8 mouse cellular contexts compared by ENCODE assay signal in genomic region chr2:167078931-167079495, GRCm38 (mm10). TPM values are rescaled to one million over a fixed set of nuclear protein-coding genes. Genes with fewer than 3 reads are reported as not detected.
DNase-seq lines count a peak whose midpoint lies in the region; ATAC-seq lines count a peak whose summit lies in the region.
"Had no signal": no experiment of that assay in that cellular context is flagged by ENCODE, and none has a peak within 500 bp of the region (broad histone marks: within the 10 kb centered on the region; RNA-seq: fewer than 3 reads in every experiment).

No protein-coding gene starts in this region.

- H3K27me3 ChIP-seq in forebrain, embryonic 12.5 days = no peaks in the 10 kb centered on the region
- H3K27me3 ChIP-seq in neural tube, embryonic 12.5 days (replicated peaks) = no peaks in the 10 kb centered on the region

- intact Hi-C loops in left cerebral cortex, postnatal 36 days (cut with DNase I) = no loop called here

- WGBS in forebrain, embryonic 12.5 days = 54% methylated on average over 9 of the region's 9 CpGs
- 51% methylated on average over 9 of the region's 9 CpGs for WGBS in neural tube, embryonic 12.5 days

- no peaks in the 10 kb centered on the region for H3K36me3 ChIP-seq in forebrain, embryonic 12.5 days (replicated peaks)
- H3K36me3 ChIP-seq in neural tube, embryonic 12.5 days = no peaks in the 10 kb centered on the region
- H3K36me3 ChIP-seq: heart, embryonic 15.5 days had no signal

- no peaks in the 10 kb centered on the region for H3K9me3 ChIP-seq in forebrain, embryonic 12.5 days
- H3K9me3 ChIP-seq in neural tube, embryonic 12.5 days = no peaks in the 10 kb centered on the region
- H3K9me3 ChIP-seq: heart, embryonic 15.5 days had no signal

- H3K9ac ChIP-seq in forebrain, embryonic 12.5 days = no peak overlapping the region
- H3K9ac ChIP-seq in neural tube, embryonic 12.5 days = 0 out of 2 replicates have a peak overlapping the region, but pooled peaks have one; percentile 13
- H3K9ac ChIP-seq: heart, embryonic 15.5 days had no signal

- no peak for ATAC-seq in forebrain, embryonic 12.5 days (ENCODE audit: low FRiP score)
- ATAC-seq in neural tube, embryonic 12.5 days (ENCODE audit: low FRiP score, low read depth) = no peak

- 0 out of 2 replicates have a peak overlapping the region, but pooled peaks have one; percentile 8 for H3K27ac ChIP-seq in forebrain, embryonic 12.5 days
- H3K27ac ChIP-seq in neural tube, embryonic 12.5 days = no peak overlapping the region
- H3K27ac ChIP-seq: heart, embryonic 15.5 days had no signal

- H3K4me3 ChIP-seq in forebrain, embryonic 12.5 days (replicated peaks) = no peak overlapping the region
- no peak overlapping the region for H3K4me3 ChIP-seq in neural tube, embryonic 12.5 days
- H3K4me3 ChIP-seq: heart, embryonic 15.5 days had no signal

- DNase-seq in left cerebral cortex, postnatal 36 days (ENCODE audit: low spot score in 2 of 2) = peak; percentile 51 to 65
- no peak for DNase-seq in left cerebral cortex, adult 11 months (ENCODE audit: low spot score)
- peak; percentile 90 for DNase-seq in brain, adult 2 months (ENCODE audit: low read depth, low spot score)
- DNase-seq in adrenal gland, postnatal 4 days (ENCODE audit: low spot score in 2 of 2) = no peak
- no peak for DNase-seq in kidney, postnatal 10 days

- H3K4me1 ChIP-seq in forebrain, embryonic 12.5 days = peaks cover 25% of the 10 kb centered on the region
- peaks cover 19% of the 10 kb centered on the region for H3K4me1 ChIP-seq in neural tube, embryonic 12.5 days

- no peak overlapping the region for H3K4me2 ChIP-seq in forebrain, embryonic 12.5 days
- peak overlapping the region; percentile 5; the same call in 1 of the 2 replicates for H3K4me2 ChIP-seq in neural tube, embryonic 12.5 days (replicated peaks)
- H3K4me2 ChIP-seq: heart, embryonic 15.5 days had no signal

RNA-seq across cellular contexts. Expression of gene Znfx1, which starts 16.2 kb away (rescaled TPM):
- total RNA-seq in left cerebral cortex, postnatal 36 days (2021) = 10 to 100 TPM; 69.8 to 73.5 TPM
- polyA plus RNA-seq in forebrain, embryonic 12.5 days (2016; fragmentation: Nextera tagmentation; extraction: Ambion mirVana) = 8.5 and 9.2 TPM in 2 replicates
- 8.2 and 9.6 TPM in 2 replicates for polyA plus RNA-seq in neural tube, embryonic 12.5 days (2016; fragmentation: Nextera tagmentation; extraction: Ambion mirVana)
- 10 to 100 TPM; 34.1 to 38.3 TPM for total RNA-seq in adrenal gland, postnatal 4 days (2021)

Comparison
In these comparisons a context has a peak if more than half of its experiments do, and no peak if none do; other contexts are left out.
1. DNase-seq: peak in left cerebral cortex, postnatal 36 days (2 of 2) and brain, adult 2 months (single experiment); none in left cerebral cortex, adult 11 months (single experiment), adrenal gland, postnatal 4 days (0 of 2) and kidney, postnatal 10 days (single experiment).